Mouse (Mus musculus): ENCODE measurements around the gene Acp4.
"Not testable (repeated sequence)": the region's sequence is repeated elsewhere in the genome, so short reads cannot be mapped to it uniquely, and the experiment has no call there.

The Acp4 gene

DNA sequence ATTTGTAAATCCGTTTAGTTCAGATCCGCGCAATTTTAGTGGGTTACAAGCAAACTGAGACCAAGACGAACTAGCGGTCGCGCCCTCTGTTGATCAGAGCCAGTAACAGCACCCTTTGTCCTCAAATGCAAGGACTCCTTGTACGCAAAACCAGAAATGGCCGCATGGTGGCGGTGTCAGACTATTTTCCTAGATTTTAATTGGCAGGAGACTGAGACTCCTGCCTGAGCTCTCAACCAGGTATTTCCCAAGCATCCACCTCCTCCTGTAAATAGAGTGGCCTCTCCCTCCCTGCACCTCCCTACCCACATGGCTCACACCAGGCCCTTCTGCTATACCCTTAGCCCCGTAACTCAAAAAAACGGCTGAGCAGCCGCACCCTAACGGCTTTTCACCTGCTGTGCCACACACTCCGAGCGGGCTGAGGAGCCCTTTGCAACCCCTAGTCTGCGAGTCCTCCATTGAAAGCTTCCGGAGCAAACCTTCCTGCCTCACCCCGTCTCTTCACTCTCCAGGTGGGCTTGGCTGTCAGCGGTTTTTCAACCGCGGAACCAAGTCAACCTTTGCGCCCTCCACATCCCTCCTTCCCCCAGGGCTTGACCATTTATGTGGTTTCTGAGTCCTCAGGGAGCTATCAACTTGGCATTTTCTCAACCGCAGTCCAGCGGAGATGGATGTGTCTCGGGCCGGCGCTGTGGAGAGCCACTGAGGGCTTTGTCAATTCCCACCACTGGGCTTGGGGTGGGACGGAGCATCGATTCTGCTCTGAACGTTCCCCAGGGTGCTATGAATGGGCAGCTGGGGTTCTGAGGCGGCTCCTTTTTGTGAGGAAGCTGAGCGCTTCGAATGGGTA is 5.8 kb upstream of the Acp4 start:
- peak; percentile 93 for DNase-seq

DNA sequence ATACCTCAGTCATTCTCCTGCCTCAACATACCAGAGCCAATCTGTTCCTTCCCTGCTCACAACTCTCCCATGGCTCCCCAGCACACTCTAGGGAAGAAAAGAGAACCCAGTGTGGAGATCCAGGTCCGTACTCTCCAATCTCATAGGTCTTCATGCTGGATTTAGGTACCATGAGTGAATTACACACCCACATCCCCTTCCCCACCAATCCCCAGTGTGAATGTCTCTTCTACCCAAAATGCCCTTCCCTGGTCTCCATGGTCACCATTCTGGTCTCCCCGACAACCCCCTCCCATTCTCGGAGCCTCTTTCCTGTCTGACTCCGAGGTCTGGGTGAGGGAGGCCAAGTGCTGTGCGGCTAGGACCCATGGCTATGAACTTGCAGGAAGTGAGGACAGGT is 4.0 kb upstream of the Acp4 start, which contains the start of gene Gm15517:
Gm15517 (plus strand) TSS at position 301 of the 400 bp plus-strand sequence.
- no peak for DNase-seq

DNA sequence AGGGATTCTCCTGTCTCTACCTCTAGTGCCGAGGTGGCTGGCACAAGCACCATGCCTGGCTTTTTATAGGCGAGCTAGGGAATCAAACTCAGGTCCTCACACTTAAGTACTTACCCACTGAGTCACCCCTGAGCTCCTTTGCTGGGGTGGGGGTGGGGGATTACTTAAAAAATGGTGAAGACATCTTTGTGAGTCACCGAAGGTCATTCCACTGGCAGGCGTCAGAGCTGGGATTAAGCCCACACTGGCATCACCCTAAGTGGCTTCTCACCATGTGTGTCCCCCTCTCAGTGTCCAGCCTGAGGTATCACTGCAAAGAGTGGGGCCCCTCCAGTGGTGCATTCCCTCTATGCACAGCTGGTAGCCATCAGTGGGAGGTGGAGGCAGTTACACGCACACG is 3.2 kb upstream of the Acp4 start:
- no peak for DNase-seq

DNA sequence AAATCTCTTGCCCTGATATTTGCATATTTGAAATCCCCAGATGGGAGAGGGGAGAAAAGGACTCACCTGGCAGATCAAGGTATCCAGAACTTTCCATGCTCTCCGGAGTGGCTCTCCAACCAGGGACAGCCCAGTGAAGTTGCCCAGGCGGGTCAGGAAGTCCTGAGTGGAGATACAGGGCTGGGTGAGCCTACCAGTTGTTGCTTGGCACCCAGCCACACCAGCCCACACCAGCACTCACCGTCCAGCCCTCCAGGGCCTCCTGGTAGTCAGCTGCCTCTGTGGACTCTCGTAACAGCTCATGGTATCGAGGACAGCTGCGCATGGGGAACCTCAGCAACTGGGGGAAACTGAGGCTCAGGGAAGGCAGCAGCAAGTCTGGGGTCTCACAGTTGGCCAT is 2.2 kb downstream of the Acp4 start:
- DNase-seq = no peak

DNA sequence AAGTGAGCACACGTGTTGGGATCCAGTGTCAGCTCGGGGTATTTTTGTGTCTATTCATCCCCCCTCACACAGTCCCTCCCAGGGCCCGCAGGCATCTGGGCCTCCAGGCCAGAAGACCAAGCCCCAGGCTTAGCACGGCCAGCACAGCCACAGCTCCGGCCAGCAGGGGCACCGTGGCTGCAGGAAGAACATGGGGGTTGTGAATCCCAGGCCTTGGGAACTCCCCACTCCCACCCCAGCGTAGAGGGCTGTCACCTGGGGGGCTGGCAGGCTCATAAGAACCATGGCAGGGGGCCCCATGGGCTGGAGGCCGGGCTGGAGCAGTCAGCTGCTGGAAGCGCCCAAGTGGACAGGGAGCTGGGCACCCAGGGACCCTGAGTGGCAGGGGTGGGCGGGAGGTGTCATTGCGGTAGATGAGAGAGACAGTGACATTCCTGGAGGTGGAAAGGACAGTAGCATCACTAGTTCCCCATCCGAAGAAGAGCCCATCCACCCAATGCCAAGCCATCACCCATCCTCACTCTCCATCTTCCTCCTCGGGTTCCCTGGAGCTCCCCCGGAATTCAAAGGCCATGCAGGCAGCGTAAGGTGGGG is 4.1 kb downstream of the Acp4 start:
- no peak for DNase-seq

DNA sequence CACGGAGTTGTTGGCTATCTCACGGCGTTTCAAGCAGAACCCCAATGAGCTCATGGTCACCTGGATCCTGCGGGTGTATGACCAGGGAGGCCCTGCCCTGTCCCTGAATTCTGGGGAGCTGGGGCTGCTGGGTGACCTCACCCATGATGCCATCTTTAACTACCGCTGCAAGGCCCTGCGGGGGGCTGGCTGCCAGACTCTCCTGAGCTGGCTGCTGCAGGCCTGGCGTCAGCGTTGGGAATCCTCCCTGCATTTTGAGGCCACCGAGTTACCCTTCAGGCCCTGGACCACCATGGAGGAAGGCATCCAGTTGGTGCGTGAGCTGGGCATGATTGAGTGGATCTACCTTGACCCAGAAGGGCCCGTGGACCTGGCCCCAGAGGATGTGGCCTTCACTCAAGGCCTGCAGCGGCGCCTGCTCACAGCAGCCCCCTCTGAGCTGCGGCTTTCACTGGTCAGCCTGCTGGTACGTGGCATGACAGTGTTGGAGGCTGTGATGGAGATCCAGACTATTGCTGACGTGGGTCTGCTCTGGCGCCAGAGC is 6.4 kb downstream of the Acp4 start:
- not testable (repeated sequence) for DNase-seq

DNA sequence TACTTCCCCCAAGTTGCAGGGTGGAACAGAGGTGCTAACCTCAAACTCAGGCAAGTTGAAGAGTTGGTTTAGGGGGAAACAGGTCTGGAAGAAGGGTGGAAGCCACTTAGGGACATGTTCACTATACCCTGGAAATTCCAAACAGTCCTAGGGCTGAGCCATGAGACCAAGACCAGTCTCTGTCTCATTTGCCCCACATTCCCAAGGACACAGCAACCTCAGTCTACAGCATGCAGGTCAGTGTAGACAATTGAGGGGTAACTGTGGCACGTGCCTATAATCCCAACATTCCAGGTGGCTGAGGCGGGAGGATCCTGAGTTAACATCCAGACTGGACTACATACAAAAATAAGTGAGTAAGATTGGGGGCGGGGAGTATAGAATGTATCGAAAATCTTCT is 7.9 kb downstream of the Acp4 start:
- DNase-seq = no peak

DNA sequence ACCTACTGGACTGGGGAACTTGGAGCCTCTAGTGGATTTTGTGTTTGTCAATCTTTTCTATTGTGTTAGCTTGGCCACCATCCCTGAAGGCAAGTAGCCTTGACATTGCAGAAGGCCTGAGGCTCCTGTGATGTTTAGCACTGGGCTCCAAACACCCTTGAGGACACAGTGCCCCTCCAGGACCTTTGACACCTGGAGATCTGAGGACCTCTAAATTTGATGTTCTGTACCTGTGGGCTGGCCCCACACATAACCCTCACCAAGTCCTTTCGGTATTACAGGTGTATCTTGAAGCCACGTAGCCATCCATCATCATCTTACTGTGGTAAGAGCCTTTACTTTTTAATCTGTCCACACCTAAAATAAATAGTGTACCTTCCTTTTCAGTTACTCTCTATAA is 9.2 kb downstream of the Acp4 start:
- DNase-seq = no peak

DNA sequence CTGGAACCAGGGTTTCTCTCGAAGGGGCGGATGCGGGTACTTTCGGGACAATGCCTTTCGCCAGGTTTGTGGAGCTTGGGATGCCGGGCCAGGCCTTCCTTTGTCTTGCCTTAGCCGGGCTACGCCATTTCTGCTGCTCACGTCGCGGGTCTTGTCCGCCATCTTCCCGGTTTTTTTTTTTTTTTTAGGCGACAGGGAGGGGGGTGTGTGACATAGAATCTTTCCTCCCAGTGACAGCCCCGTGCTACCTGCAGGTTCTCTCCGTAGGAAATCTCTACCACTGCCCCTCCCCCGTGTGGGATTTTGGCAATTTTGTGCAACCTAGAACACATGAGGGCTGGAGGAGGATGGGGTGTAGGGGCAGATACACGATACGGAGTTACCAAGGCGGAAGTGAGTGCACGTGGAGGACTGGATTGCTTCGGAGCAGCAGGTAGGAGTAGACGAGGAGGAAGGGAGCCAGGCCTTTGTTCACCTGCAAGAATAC is 10.2 kb downstream of the Acp4 start:
- peak; percentile 35 for DNase-seq

DNA sequence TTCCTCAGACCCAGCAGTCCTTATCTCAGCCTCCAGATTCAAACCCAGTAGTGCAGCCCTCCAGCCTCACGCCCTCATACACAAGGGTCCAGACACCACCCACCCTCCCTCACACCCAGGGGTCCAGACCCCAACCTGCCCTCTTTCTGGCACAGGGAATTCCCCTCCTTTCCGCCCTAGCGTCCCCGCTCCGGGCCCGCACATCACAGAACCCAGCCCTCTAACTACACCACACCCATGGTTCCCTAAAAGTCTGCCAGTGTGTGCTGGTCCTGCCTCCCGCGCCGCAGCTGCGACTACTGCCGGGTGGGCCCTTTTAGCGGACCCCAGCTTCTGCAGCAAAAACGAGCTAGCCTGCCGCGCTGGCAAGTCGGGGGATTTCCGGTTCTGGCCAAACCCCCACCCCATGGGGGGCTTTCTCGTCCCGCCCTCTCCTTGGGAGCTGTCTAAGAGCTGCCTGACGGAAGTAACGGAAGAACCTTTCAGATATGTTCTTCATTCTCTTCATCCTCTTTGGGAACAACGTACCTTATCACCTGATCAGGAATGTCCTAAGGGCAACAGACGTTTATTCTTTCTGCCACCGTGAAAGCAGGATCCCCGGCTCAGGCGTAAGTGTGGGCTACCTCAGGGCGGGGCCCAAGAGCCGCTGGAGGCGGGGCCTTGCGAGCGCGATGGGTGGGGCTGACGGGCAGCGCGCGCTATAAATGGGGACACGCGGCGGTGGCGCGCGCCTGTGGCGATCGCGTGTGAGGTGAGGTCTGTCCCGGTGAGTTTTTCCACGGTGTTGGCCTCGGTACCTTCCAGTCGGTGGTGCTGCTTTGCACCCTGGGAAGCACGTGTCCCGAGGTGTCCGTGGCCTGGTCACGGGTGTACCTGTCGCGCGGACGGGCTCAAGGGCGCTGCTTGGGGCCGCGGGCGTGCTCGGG is 10.9 kb downstream of the Acp4 start, which contains the start of the genes 1700028J19Rik and 2410002F23Rik:
1700028J19Rik (minus strand) TSS at position 641 of the 929 bp plus-strand sequence.
2410002F23Rik (plus strand) TSS at position 668 of the 929 bp plus-strand sequence.
- peak; percentile 90 for DNase-seq

DNA sequence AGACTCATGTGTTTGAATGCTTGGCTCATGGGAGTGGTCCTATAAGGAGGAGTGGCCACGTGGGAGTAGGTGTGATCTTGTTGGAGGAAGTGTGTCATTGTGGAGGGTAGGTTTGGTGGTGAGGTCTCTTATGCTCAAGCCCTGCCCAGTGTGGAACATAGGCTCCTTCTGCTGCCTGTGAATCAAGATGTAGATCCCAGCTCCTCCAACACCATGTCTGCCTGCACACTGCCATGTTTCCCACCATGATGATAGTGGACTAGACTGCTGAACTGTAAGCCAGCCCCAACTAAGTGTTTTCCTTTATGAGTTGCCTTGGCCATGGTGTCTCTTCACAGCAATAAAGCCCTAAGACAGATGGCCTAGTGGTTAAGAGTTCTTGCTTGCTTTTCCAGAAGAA is 13.1 kb downstream of the Acp4 start:
- DNase-seq = no peak

DNA sequence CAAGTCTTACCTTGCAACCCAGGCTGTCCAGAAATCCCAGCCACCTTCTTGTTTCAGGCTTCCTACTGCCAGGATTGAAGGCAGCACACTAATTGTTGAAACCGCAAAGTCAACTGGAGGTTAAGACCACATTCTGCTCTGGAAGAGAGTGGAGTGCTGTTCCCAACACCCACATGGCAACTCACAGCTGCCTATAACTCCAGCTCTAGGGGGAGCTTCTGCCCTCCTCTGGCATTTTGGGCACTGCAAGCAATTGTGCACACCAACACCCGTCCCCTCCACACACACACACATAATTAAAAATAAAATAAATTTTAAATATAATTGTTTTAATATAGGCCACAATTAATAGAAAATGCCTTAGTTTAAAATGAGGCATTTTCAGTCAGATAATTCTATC is 16.0 kb downstream of the Acp4 start:
- DNase-seq = no peak

DNA sequence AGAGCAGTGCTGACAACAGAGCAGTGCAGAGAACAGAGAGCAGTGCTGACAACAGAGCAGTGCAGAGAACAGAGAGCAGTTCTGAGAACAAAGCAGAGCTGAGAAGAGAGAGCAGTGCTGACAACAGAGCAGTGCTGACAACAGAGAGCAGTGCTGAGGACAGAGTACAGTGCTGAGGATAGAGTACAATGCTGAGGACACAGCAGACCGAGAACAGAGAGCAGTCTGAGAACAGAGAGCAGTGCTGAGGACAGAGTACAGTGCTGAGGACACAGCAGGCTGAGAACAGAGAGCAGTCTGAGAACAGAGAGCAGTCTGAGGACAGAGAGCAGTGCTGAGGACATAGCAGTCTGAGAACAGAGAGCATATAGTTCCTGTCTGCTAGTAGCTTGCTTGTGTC is 16.5 kb downstream of the Acp4 start:
- DNase-seq = no peak

DNA sequence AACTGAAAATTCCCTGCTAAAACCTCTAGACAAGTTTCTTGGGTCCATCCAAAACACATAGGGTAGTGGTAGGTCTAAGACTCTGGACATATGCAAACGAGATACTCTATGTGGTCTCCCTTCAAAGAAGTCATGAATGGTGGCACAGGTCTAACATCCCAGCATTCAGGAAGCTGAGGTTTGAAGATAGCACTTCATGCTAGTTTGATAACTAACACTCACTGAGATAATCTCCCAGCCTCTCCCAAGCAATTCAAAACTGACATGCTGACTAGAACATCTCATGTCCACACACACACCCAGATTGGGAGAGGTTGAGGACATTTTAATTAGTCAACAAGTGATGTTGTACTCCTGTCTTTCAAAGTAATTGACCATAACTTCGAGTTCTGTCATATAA is 17.3 kb downstream of the Acp4 start:
- no peak for DNase-seq

DNA sequence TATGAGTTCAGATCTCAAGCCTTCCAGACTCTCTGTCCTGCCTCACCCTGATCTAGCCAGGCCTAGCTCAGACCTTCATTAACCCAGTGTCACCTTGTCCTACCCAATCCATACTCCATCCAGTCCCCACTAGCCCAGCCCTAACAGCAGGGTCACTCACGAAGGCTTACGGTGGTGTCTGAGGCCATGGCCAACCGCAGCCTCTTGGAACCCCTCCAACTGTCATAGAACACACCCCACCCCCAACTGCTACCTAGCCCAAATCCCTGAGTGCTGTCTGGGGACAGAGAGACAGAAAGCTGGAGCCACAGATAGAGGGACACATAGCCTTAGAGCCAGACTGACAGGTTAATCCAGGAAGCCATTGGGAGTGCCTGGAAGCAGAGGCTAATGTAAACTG is 21.3 kb downstream of the Acp4 start, which contains the start of gene Gm36864:
Gm36864 (plus strand) TSS at position 269 of the 400 bp plus-strand sequence.
- DNase-seq = no peak

DNA sequence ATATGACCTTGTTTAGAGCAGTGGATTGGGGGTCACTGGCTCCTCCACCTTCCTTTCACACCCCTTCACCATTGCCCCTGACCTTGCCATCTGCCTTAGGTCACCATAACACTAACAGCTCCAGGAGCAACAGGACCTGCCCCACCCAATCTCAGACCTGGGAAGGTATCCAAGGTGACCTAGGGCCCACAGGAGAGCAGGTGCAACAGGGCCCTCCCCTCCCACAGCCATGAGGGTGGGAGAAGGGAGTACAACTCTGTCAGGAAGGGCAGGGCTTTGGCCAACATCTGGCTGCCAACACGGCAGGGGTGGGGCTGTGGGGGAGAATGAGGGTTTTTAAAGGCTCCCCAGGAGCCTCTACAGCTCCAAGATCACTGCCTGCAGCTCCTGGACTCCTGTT is 32.1 kb downstream of the Acp4 start, which contains the start of gene Klk1:
Klk1 (plus strand) TSS at position 285 of the 400 bp plus-strand sequence.
- DNase-seq = no peak

DNA sequence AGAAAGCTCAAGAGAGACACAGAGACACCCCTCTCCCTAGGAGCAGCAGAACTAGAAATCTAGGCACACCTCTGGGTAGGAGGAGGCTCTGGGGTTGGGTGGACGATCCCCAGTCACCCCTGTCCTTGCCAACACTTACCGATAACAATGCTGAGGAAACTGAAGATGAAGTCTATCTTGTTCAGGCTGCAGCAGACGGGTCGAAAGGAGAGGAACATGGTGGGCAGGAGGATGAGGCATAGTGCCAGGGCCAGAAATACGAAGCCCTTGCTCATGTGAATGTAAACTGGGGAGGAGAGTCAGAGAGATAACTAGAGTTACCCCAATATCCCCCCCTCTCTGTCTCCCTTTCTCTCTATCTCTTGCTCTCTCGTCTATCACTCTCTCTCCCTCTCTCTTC is 34.8 kb downstream of the Acp4 start:
- DNase-seq = not testable (repeated sequence)

DNA sequence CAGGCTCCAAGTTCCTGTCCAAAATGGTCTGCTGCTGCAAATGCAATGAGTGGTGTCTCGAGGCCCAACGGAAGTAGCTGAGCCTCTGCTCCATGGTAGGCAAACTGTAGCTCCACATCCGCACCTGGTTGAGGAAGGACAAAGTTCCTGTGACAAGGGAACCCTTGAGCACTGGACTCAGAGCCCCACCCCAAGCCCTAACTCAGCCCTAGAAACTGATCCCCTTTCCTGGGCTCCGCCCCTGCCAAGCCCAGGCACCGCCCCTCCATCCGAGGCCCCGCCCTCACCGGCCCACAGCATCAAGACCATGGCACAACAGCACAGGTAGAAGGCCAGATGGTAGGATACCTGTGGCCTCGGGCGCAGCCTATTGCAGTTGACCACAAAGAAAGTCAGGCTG is 35.6 kb downstream of the Acp4 start:
- not testable (repeated sequence) for DNase-seq

DNA sequence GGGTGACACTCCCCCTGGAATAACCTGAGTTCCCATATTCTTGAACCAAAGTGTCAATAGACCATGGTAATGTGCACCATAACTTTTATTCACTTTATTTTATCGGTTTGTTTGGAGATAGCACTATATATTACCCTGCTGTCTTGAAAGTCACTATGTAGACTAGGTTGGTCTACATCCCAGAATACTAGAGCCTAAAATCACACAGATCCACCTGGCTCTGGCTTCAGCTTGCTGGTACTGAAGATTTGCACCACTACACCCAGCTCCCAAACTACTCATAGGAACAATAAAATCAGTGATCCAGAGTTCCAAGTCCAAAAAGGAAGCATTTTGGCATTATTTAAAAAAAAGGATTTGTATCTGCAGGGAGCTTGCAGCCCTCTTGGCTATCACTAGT is 41.5 kb downstream of the Acp4 start, which contains the start of gene Klk1b5:
Klk1b5 (plus strand) TSS at position 301 of the 400 bp plus-strand sequence.
- DNase-seq = no peak

DNA sequence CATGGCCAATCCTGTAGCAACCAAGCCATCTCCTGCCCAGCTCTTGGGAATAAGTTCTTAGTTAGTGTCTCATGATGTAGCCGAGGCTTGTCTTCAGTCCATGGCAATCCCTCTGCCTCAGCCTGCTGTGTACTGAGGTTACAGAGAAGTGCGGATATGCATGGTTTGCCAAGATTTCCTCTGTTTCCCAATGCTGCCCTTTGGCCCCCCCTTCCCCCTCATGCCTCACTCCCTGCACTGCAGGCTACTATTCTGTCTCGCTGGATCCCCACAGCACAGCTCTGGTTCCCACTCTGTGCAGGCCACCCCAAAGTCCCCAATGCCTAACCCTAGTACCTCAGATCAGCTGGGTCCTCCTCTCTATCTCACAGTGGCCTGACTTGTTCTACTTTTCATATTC is 48.9 kb downstream of the Acp4 start:
- DNase-seq = no peak

DNA sequence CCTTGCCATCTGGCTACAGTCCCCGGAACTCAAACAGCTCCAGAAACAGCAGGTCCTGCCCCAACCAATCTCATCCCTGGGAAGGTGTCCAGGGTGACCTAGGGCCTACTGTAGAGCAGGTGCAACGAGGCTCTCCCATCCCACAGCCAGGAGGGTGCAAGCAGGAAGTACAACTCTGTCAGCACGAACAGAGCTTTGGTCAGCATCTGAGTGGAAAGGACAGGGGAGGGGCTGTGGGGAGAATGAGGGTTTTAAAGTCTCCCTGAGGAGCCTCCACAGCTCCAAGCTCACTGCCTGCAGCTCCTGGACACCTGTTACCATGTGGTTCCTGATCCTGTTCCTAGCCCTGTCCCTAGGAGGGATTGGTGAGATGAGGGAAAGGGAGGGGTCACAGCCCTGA is 50.0 kb downstream of the Acp4 start, which contains the start of gene Klk1b4:
Klk1b4 (plus strand) TSS at position 301 of the 400 bp plus-strand sequence.
- DNase-seq = not testable (repeated sequence)
